Mouse (Mus musculus) testis, postnatal 14 days (tissue): ENCODE measurements around the gene Fam13a.

Experiments
- DNase-seq: peaks from one replicate; pipeline ENCODE4 v3.0.0; 2021; ENCODE audit warnings: low spot score

Gene Fam13a

DNA sequence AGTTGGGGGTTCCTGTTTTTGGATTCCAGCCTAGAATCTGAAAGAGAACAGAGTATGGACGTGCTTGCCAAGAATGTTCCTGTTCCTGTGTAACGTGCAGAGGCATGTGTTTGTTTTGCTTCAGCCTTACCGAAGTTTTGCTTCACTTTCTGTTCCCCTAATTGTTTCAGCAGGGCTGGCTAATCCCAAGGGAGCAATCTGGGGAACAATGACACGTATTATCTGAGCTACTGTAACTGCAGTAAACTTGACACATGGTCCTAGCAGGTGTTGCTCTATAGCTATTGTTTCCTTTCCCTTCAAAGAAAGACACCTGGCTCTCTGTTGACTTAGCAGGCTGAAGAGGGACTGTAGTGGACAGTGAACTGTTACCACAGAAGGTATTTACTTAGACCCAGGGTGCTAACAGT, 25.3 kb downstream of the Fam13a start:
- DNase-seq, result no peak

DNA sequence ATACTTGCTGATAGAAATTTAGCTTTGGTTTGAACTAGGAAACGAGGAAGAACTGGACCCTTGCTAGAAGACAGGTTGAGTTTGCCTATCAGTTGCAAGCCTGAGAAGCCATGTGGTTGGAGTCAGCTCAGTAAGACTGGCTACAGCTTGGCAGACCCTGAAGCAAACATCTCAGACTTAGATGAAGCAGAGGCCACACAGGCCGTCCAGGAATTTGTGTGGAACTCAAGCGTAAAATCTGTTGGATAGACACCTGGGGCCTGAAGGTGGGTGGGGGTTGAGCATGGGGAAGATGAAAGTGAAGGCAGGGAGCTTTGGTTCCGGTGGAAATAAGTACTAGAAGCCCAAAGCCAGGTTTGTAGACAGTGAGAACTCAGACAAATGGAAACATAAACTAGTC, 25.8 kb downstream of the Fam13a start:
- DNase-seq, result no peak

DNA sequence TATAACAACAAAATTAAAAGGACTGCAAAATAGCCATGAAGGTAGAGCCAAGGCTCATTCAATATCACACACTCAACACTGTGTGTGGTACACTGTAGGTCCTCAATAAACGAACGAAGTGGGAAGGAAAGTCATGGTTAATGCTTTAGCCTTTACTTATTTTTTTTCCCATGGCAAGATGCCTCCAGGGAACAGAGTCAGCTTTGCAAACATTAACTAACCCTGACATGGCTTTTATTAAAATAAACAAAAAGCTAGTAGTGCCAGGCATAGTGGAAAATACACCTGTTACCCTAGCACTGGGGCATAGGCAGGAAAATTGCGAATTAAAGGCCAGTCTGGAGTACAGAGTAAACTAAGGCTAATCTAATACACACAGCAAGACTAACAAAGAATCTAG, 35.2 kb downstream of the Fam13a start:
- no peak for DNase-seq

DNA sequence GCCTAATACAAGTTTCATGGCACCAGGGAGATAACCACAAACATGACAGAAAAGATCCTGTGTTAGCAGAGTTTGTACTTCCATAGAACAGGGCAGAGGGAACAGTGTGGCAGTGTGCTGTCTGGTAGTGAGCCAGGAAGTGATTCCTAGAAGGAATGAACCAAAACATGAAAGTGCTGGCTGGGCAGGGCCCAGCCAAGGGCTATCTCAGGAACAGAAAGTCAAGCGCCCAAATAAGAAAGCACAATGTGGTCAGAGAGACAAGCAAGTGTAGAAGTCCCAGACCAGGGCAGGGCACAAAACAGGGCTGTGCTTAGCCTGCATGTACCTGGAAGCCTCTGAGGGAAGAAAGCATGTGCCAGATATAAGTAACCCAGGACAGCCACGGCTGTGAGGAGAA, 35.6 kb downstream of the Fam13a start:
- DNase-seq, result no peak

DNA sequence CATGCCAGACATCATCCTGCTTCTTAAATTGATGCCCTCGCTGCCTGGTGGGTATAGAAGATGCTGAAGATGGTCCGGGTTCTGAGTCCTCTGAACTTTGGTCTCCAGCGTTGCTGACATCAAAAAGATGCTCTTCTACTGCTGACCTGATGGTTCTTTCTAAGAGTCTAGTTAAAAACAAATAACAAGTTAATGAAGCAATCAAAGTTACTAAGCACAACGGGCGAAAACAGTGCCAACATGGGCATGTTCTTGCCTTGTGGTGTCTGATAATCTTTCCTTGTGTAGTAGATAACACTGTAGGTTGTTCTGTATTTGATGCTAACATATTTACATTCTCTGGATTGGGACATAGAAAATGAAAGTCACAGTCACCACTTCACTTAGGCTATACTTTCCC, 37.2 kb downstream of the Fam13a start:
- no peak for DNase-seq

DNA sequence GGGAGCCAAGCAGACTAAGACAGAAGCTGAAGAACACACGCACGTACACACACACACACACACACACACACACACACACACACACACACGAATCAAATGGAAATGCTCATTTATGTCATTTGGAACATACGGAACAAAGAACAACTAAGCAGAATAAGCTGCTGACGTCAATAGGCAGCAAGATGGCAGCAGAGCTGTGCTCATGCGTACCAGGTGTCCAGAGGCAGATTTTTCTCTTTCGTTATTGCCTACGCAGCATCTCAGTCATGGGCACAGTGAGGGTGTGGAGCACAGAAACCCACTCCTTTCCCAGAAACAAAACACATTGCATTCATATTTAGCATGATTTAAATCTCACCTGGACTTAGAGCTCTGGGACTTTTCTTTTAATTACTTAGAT, 39.2 kb downstream of the Fam13a start:
- DNase-seq, result no peak

DNA sequence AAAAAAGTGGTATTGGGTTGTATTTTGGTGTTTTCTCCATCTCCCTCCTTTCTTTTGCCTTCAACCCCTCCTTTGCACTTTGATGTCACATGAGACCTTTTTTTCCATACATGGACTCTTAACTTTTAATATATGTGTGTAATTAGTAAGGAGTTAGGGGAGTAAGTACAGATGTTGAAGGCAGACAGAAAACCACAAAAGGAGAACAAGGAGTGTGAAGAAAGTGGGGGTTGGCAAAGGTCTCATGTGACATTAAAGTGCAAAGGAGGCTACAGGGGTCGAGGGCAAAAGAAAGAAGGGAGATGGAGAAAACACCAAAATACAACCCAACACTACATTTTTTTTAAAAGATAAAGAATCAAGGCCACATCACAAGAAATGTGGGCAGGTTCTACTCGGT, 49.1 kb downstream of the Fam13a start:
- no peak for DNase-seq

DNA sequence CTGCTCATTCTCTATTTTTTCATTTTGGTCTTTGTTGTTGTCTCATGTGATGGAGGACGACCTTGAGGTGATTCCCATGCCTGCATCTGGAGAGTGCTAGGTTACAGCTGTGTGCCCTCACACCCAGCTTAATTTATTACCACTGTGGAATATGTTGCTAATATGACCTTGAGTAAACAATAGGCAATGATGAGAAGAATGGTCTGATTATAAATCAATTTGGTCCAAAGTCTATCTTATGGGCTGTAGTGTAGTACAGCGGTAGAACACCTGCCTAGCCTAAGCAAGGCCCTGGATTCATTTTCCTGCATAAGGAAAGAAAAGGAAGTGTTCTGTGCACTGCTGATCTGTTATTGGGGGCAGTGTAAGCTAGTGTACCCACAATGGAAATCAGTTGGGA, 49.9 kb downstream of the Fam13a start:
- DNase-seq, result no peak

DNA sequence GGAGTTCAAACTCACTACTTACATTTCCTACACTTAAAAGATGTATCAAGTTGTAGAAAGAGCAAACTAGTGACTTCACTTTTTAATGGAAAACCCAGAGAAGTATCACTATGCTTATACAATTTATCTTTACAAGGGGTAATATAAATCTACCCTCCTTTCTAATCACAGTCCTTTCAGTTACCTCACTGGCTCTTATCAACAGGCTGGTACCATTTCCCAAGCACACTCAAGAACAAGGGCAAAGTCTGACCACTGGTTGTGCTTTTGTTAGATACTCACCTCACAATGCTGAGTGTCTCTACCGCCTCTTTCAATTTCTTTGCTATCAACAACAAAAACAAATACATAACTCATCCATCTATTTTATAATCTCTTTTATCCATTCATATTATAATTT, 51.5 kb downstream of the Fam13a start:
- DNase-seq, result no peak

DNA sequence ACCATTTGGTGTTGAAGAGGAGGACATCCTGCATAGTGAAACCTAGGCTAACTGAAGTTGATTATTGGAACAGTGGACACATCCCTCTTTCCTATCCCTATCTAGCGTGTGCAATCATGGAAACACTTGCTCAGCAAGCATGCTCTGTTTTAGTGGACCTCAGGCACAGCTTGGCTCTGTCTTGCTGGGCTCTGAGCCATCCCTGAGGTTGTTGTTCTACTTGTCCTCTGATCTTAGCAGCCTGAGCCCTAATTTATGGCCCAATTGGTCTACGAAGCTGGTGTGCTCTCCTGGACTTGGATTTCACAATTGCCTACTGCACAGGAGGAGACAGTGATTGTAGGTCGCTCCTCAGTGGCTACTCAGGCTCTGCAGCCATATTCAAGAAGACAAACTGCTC, 56.1 kb downstream of the Fam13a start:
- DNase-seq, result peak; percentile 8

DNA sequence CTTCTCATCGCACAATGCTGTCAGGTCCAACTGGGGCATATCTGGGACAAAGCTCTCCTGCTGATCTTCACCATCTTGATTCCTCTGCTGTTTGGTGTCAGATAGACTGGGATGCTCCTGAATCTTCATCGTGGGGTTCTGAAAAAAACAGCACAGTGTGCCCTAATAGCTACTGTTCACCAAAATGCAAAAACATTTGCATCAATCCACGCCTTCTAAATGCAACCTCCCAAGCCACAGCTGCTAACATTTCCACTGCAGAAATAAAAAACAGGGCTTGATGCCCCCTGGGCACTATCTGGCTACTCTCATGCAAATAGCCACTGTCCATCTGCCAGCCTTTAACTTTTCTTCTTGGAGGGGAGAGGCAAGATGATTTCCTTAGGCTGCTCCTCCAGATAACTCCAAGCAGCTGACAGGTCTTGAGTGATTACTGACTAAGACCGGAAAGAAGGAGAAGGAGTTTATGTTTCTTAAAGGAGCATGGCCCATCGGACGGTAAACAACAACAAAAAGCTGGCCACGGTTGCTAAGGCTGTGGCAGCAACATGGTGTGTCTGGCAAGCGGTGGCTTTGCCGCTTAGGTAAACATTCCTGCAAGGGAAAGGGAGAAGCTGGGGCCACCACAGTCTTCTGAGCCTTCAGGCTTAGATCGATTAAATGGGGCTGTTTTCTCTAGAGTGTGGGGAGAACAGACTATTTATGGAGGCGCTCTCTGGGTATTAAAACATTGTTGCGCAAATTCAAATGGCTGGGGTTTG, 59.1 kb downstream of the Fam13a start:
- DNase-seq, result no peak

DNA sequence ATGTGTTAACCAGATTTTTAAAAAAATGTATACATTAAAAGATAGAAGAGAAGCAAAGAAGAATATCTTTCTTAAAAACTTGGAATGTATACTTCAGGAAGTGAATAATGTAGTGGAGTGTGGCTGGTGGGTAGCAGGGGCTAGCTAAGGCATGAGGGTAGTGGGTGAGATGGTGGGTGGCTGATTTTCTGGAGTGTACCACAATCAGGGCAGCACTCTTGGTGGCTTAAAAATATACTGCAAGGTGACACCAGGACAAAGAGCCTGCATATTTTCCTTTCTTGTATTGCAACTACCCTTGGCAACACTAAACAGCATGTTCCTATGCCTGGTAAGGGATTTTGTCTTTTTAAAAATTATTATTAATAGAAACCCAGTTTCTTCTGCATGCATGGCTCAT, 59.8 kb downstream of the Fam13a start:
- DNase-seq, result no peak

DNA sequence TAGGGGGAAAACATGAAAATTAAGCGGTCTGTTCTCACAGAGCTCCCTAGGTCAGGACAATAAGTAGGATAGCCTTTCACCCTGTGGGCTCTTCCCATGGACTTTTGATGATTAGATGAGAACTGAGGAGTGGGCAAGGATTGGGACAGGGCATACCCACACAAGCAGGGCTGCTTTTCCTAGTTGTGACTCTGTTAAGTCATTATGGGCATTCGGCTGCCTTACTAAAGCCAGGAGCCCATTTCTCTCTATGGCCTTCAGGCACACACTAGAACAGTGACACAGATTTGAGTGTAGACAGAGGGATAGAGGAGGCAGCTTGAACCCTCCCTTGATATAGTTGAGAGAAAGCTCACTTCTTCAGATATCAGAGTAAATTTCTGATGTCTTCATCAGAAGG, 60.3 kb downstream of the Fam13a start:
- no peak for DNase-seq

DNA sequence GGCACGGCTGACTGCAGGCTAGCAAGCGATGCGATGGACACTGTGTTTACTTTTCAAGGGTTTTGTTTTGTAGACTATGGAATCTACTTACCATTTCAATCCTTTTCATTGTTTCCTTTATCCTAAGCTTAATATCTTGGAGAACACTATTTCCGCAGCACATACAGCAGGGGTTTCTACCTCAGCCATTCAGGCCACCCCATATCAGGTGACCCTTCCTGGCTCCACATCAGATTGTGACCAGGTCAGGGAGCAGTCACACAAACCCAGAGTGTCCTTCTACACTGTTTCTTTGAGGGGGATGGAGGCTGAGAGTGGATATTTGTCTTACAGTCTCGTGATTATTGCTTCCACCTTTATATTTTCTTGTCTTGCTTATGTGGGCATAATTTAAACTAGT, 61.7 kb downstream of the Fam13a start:
- no peak for DNase-seq

DNA sequence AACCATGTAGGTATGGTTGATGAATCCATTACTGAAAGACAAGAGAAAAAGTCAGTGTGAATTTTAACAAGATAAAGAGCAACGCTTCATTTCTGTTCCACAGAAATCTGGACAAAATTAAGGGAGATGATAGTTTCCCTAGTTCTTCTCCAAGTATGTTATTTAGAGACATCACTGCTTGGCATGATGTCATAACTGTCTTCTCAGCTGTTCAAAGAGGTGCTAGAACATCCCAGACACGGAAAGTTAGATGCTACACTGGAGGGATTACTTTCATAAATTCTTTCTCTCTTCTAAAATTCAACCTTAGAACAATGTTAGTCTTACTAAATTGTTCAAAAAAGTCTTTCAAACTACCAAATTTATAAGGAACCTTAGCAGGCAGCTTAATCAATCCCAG, 63.8 kb downstream of the Fam13a start:
- DNase-seq, result no peak

DNA sequence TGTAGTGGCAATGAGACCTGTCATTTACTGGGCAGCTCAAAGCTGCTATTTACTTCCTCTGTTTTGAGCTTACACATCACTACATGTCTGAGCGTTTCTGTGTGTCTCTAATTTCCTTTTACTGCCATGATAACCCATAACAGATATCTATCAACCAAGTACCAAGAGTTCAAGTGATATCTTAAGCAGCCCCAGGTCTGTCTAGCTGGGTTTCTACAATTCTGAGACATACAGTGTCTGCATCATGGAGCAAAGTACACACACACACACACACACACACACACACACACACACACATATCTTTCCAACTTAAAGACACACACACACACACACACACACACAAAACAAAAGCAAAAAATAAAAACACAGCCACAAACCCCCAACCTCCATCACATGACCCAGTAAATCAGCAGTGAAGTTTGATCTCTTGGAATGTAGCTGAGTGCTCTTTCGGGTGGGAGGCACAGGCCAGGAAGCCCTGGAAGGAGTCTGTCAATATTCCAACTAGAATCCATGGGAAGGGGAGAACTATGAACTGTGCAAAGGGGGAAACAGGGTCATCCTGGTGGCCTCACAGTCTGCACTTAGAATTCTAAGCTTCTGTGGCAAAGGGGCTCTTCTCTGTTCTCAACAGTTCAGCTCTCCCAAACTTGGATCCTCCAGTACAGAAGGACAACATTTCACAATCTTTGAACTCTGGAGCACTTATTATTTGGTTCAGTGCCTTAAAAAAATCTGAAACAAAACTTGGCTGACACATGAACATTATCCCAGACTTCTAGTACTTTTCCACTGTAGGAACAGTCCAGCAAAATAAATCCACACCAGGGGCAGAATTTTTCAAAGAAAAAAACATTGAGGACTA, 73.0 kb downstream of the Fam13a start:
- no peak for DNase-seq

DNA sequence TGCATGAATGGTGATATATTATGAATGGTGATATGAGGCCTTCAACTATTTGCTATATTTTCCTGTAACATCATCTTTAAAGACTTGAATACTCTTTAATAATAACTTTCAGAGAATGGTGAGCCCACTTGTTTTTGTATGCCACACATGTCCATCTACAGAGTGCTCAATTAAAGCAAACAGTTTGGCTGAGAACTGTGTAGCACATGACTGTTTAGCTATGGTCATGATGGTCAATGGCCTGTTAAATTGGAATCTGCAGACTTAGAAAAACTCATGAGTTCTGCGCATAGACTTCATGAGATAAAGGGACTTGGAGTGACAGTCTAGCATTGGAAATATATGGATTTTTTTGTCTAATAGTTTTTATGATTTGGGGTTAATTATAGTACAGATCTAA, 73.9 kb downstream of the Fam13a start:
- no peak for DNase-seq

DNA sequence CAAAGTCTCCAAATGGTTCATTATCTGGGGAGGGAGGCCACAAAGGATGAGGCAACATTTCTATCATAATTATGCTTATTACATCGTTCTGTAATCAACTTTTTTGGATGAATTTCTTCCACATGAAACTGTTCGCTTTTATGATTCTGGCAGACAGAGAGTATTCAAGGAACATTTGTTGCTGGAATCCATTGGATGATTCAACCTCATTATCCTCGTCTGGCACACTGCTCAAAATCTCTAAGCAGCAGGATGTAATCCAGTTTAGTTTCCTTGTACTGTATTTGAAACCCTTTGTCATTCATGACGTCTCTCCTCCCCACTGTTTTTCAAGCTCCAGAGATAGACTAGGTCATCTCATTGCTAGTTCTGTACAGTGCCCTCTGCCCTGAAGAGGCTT, 77.5 kb downstream of the Fam13a start:
- DNase-seq, result no peak

DNA sequence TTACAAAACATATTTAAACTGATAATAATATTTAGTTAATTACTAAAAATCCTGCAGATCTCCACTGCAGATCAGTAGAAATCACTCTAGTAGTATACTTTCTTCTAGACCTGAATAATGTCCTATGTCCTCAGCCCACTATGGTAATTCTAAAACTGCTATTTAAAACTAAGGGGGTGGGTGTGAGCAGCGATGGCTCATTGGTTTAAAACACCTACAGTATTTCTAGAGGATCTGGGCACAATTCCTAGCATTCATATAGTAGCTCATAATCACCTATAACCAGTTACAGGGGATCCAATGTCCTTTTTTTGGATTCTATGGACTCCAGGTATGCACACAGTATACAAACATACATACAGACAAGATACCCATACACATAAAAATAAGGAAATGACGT, 78.1 kb downstream of the Fam13a start:
- DNase-seq, result no peak

DNA sequence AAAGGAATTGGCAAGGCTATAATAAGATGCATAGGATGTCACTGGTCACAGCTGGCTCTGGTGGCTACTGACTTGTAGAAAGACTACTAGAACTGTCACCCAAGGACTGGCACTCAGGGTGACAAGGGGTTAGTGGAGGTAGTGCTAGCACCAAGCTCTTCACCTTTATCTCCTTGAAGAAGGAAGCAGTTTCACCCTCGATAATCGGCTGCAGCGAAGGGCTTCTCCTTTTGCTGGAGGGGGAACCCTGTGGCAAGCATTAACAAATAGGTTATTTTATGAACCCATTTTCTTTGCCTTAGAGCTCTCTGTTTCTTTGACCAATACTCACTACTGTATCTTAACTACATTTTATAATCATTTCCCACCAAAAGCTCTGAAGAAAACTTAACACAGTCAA, 80.4 kb downstream of the Fam13a start:
- DNase-seq, result no peak

DNA sequence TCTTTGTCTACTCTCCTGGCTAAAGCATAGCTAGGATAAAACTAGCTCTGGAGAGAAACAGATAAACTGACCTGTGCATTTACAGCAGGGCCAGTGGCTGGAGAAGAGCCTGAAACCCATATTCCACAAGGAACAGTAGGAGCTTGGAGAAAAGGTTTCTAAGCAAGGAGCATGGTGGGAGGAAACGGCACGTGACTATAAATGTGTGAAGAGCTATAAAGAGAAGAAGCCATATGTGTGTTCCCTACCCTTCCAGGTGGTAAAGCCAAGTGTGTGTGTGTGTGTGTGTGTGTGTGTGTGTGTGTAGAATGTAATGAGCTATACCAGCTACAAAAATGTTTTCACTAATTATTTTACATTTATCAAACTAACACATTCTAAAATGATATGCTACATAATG, 82.1 kb downstream of the Fam13a start:
- no peak for DNase-seq

DNA sequence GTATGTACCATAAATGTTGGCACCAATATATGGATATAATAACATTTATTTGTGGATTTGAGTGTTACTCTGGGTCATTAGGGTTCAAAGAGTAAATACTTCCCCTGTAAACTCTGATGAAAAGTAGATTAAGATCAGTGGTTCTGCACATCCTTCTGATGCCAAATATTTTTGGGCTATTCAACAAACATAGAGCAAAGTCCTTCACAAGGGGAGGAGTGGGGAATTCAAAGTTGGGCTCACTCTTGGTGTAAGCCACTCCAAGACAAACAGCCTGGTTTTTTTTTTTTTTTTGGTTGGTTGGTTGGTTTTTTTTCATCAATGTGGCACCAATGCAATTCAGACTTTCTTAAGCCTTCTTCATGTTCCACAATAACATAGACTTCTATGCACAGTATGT, 86.6 kb downstream of the Fam13a start:
- no peak for DNase-seq

DNA sequence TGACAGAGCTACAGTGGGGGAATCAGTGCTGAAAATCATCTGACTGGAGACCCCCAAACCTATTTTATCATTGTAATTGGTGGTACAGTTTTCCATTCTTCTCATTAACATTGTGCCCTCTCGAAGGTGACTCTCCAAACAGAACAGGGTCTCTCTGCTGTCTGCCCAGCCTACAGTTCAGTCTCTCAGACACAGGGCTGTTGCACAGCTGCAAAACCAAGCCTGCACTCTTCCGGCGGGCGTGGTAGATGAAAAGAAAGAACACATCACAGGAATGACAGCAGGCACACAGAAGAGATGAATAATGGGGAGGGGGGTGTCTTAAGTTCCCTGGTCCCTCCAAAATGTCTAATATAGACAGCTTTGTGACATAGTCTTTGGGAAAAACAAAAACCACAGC, 90.2 kb downstream of the Fam13a start:
- no peak for DNase-seq
